Mouse (Mus musculus): ENCODE measurements at regions not wholly inside any gene's neighbourhood (a gene's known extent, or its start where the extent isn't known, plus 50 kb on each side); places are given as distances from the start of the nearest gene placed in this dataset.

DNA sequence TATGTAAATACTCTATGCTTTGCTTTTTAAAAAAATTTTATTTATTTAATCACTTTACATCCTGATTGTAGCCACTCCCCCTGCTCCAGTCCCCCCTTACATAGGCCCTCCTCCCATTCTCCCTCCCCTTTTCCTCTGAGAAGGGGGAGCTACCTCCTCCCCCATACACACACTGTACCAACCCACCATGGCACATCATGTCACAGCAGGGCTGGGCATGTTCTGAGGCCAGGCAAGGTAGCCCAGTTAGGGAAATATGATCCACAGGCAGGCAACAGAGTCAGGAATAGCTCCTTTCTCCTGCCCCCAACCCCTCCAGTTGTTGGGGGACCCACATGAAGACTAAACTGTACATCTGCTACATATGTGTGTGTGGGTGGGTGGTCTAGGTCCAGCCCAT is 1130.7 kb upstream of the Gulo start:
- no peak for DNase-seq (ENCODE audit: low spot score in 2 of 2)

DNA sequence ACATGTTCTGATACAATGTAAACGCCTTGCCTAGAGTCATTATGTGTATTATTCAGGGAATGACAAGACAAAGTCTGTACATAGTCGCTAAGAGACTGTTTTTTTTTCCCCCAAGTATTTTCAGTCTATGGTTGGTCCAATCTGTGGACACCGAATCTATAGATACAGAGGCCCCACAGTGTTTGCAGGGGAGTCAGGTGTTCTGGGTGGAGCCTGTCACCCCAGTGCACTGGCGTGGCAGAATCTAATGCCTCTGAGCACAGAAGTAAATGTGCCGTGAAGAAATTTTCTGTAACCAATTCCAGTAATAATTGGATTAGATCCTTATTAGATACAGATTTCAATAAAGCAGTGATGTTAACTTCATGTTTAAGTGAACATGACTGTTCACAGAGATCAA is 1130.1 kb upstream of the Gulo start:
- DNase-seq (ENCODE audit: low spot score in 2 of 2) = no peak

DNA sequence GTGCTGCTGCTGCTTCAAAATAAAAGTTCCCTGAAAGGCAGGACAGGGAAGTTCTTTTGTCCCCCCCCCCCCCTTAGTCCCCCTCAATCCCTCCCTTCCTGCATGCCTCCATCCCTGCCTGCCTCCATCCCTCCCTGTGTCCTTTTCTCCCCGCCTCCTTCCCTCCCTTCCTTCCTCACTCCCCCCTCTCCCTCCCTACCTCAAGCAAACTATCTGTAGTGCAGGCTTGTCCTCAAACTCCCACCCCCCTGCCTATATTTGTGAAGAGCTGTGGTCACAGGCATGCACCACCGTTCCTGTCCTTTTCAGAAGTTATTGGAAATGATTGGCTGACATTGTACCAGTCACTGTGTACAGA is 1127.1 kb upstream of the Gulo start:
- no peak for DNase-seq (ENCODE audit: low spot score in 2 of 2)

DNA sequence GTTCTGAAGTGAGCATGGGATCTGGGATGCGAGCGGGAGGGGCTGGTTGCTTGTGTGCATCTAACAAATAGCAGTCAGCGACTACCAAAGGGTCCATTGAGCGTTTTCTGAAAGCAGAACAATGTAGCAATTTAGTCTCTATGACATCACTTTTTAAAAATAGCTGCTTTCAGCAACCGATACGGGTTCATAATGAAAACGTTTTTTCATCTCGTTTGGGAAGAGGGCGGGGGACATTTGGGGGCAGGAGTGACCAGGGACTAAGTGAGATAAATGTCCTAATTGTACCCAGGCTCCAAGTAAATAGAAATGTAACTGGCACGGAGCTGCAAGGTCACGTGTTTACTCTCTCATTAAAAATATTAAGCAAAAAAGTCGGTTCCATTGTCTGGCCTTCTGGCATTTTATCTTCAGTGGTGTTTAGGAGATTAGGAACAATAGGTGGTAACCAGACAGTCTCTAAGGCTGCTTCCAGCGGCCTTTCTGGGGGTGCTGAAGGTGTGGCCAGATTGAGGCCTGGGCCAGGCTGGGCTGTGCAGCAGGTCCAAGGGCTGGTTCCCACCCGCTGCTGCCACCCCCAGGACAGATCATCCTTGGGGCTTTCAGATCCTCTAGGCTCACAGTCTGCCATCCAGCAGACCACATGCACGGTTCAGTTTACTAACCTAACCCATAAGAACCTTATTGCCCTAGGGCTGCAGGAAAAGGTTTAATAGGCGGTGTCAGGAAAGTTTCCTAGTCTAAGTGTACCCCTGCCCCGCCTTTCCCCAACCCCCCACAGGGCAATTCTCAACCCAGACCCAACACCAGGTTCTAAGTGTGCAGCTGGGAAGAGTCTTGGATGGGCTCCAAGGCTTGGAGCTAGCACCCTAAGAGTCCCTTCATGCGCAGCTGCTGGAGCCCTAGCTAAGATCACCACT is 1126.5 kb upstream of the Gulo start:
- DNase-seq (ENCODE audit: low spot score in 2 of 2) = no peak

DNA sequence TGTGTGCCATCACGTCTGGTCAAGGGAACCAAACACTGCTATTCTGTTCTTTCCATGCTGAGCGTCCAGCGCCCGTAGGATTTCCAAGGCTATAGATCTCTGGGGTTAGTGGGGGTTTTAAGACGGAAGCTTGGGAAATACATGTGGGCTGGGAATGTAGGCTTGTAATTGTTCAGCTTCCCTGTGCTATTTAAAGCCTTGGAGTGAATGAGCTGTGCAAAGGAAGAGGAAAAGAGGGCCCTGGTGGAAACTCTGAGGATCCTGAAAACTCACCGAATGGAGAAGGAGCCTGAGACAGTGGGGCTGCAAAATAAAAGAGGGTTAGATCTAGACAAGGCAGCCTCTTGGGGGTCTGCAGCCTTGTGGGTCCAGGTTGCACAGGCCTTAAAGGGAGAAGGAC is 1124.2 kb upstream of the Gulo start:
- DNase-seq (ENCODE audit: low spot score in 2 of 2) = no peak

DNA sequence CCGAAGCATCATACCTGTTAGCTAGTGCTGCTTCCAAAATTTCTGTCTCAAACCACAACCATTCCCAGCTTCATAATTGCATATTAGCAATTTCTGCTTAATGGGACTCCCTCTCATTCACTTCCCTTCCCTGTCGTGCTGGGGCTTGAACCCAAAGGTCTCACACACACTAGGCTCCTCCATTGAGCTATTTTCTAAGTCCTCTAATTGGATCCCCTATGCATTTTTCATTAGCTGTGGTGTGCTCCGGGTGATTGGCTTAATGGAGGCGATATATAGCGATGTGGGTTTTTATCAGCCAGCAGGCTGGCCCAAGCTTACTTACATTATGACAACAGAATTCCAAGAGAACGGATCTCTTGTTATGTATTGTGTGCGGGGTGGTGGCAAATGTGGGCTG is 1118.1 kb upstream of the Gulo start:
- no peak for DNase-seq (ENCODE audit: low spot score in 2 of 2)

- DNase-seq (ENCODE audit: low spot score in 2 of 2) = no peak
These were observed 1117.2 kb upstream of the Gulo start for GRCm38 (mm10) chr14:67126254-67126653.

- DNase-seq (ENCODE audit: low spot score in 2 of 2) = no peak
These were observed 1114.3 kb upstream of the Gulo start for GRCm38 (mm10) chr14:67123300-67123699.

Data from thymus, postnatal 10 days (tissue).